Mouse (Mus musculus) brain, embryonic 14.5 days (tissue): ENCODE measurements at regions not wholly inside any gene's neighbourhood (a gene's known extent, or its start where the extent isn't known, plus 50 kb on each side); places are given as distances from the start of the nearest gene placed in this dataset.

ENCODE experiments used
- CTCF ChIP-seq: fragments of 200-500 bp; IDR thresholded peaks from 2 replicates; pipeline ENCODE4 v1.5.1; 2012; ENCODE audit warnings: inconsistent platforms, mild to moderate bottlenecking, moderate library complexity, borderline replicate concordance; ENCODE audit not compliant: insufficient read depth, insufficient read length; ENCODE audit errors: extremely low read depth
- POLR2A ChIP-seq: fragments of 200-500 bp; IDR thresholded peaks from 2 replicates; pipeline ENCODE4 v1.6.1; 2012; ENCODE audit warnings: mild to moderate bottlenecking, inconsistent platforms, borderline replicate concordance; ENCODE audit not compliant: poor library complexity, insufficient read depth, insufficient read length, severe bottlenecking; ENCODE audit errors: extremely low read depth

DNA sequence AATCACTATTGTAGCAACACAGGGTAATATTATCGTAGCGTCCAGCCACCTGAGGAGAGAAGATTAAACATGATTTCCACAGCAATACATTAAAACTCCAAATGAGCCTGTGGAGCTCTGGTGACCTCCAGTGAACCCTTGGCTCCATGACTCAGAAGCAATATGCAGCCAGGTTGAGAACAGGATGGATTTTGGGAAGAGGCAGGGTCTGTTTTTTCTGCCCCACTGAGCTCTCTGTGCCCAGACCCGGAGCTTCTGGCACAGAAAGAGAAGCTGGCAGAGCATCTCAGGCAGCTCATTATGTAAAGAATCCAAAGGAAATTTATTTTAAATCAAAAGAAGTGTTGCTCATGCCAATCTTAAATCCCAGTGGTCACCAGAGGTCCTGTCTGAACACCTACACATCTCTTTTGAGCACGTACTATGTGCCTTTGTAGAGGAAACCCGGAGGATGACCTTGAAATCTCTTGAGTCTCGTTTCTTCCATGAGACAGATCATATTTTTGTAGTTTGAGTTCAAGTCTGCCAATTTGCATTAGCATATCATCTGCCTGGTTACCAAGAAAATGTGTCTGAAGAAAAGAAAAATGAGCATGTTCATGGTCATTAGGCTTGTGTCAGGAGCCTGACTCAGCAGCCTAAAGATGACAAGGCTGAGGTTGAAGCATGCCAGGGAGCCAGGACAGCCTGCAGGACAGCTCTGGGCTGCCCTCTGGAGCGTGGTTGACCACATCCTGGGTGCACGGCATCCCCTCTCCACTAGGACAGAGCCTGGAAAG, 219.4 kb downstream of the Adgb start:
- TF ChIP-seq CTCF (no peak), POLR2A (no peak)
